Mouse (Mus musculus) liver, embryonic 14.5 days (tissue): Measurements from ENCODE around the gene Ifih1. TPM values are rescaled to one million over a fixed set of nuclear protein-coding genes. Genes with fewer than 3 reads are reported as not detected.
A peak's percentile ranks its signal among the peaks of the same experiment; 100 is the strongest.

ENCODE experiments used
- ATAC-seq: fragments of 200-750 bp; cut with Nextera tagmentation; 2 replicates; pipeline ENCODE4 v1.8.0; 2017; ENCODE audit warnings: moderate number of reproducible peaks, mild to moderate bottlenecking, moderate library complexity; ENCODE audit not compliant: insufficient read depth
- DNase-seq, 3 experiments: peaks; one replicate each; pipeline ENCODE4 v3.0.0-alpha.2; 2012 to 2013; ENCODE audit warnings: low read depth in 3 of 3, low spot score in 3 of 3
- H3K27ac ChIP-seq: fragments of 300-500 bp; sonication (generic); 2 replicates; pipeline ENCODE4 v1.5.1; 2014; ENCODE audit warnings: moderate library complexity, mild to moderate bottlenecking, control low read depth, inconsistent platforms
- H3K27me3 ChIP-seq: fragments of 300-500 bp; sonication (generic); 2 replicates; pipeline ENCODE4 v1.6.1; 2014; ENCODE audit warnings: mild to moderate bottlenecking, low read length, moderate library complexity; ENCODE audit not compliant: control insufficient read depth, insufficient read depth
- H3K36me3 ChIP-seq: fragments of 300-500 bp; sonication (generic); replicated peaks from 2 replicates; pipeline ENCODE4 v1.6.1; 2014; ENCODE audit warnings: low read depth; ENCODE audit not compliant: control insufficient read depth, insufficient read depth
- H3K4me1 ChIP-seq, 2 experiments: fragments of 200-500 bp in 1 of 2; fragments of 300-500 bp in 1 of 2; sonication (generic) in 1 of 2; replicated peaks; 2 replicates each; pipeline ENCODE4 v1.6.1; 2012 to 2014; ENCODE audit warnings: antibody characterized with exemption in 1 of 2, inconsistent platforms in 1 of 2, low read length in 1 of 2; ENCODE audit not compliant: control insufficient read depth in 2 of 2, insufficient read depth in 2 of 2
- H3K4me2 ChIP-seq: fragments of 300-500 bp; sonication (generic); 2 replicates; pipeline ENCODE4 v1.6.1; 2014; ENCODE audit warnings: low read depth, mild to moderate bottlenecking, control low read depth, moderate library complexity
- H3K4me3 ChIP-seq, 2 experiments: fragments of 200-500 bp in 1 of 2; fragments of 300-500 bp in 1 of 2; sonication (generic) in 1 of 2; 2 replicates each; pipeline ENCODE4 v1.5.1; 2012 to 2014; ENCODE audit warnings: low read depth in 2 of 2, low read length in 2 of 2, mild to moderate bottlenecking in 2 of 2, control low read depth in 1 of 2, inconsistent platforms in 1 of 2, moderate library complexity in 1 of 2; ENCODE audit not compliant: insufficient read depth in 1 of 2
- H3K9ac ChIP-seq: fragments of 300-500 bp; sonication (generic); replicated peaks from 2 replicates; pipeline ENCODE4 v1.6.1; 2014; ENCODE audit warnings: mild to moderate bottlenecking, control low read depth, moderate library complexity
- H3K9me3 ChIP-seq: fragments of 300-500 bp; sonication (generic); 2 replicates; pipeline ENCODE4 v1.6.1; 2016; ENCODE audit warnings: low read length, mixed read lengths; ENCODE audit not compliant: control insufficient read depth
- CTCF ChIP-seq: IDR thresholded peaks from 2 replicates; pipeline ENCODE4 v1.5.1; 2016; ENCODE audit warnings: antibody characterized with exemption, low read depth, control low read depth
- EP300 ChIP-seq: IDR thresholded peaks from 2 replicates; pipeline ENCODE4 v1.6.1; 2016; ENCODE audit warnings: antibody characterized with exemption, low read depth
- WGBS: fragments of 180-500 bp; shearing (Covaris S2); extraction: QIAGEN DNeasy Blood & Tissue Kit; methylation state at CpG from one replicate; pipeline ENCODE4 v1.1.7; 2014; ENCODE audit not compliant: insufficient replicate concordance; 5-methylcytosine and 5-hydroxymethylcytosine counted together
- polyA plus RNA-seq, 2 experiments: library from polyadenylated mRNA; depleted of rRNA in 1 of 2; stranded (reverse) in 1 of 2; unstranded in 1 of 2; fragments of >200 nt; fragmentation: Nextera tagmentation in 1 of 2; extraction: Ambion mirVana in 1 of 2; gene quantifications; 2 replicates each; pipeline versions ENCODE4 v1.2.1 to v1.2.3; 2012 to 2014

Ifih1 gene
- polyA plus RNA-seq (2012; rRNA removed) (0.83 and 1.5 TPM in 2 replicates), polyA plus RNA-seq (2014; fragmentation: Nextera tagmentation; extraction: Ambion mirVana) (2.9 and 4.0 TPM in 2 replicates)

- DNase-seq (peak; percentile 42 to 65 (median 44)), ATAC-seq (peak; percentile 86)
- peaks cover 7 to 9% of the 10 kb centered on the region in 2 experiments for H3K4me1 ChIP-seq
- H3K27me3 ChIP-seq = no peaks in the 10 kb centered on the region
- H3K4me3 ChIP-seq = peak within 1 kb of the TSS; percentile 64 to 70
- no peaks in the 10 kb centered on the region for H3K36me3 ChIP-seq
- H3K27ac ChIP-seq = peak within 1 kb of the TSS; percentile 65
- H3K9ac ChIP-seq = peak within 1 kb of the TSS; percentile 79
- peak within 1 kb of the TSS; percentile 87 for H3K4me2 ChIP-seq
- TF ChIP-seq EP300 (no peak), CTCF (peak; percentile 83)
- no peaks in the 10 kb centered on the region for H3K9me3 ChIP-seq
- WGBS = under 1% methylated on average over 30 of the region's 30 CpGs
Measured at GRCm38 (mm10) chr2:62646014-62646645, at the start of gene Ifih1. Gene Ifih1 (minus strand): TSS chr2:62646255.

GRCm38 (mm10) chr2:62685934-62686333 lies 39.9 kb upstream of the Ifih1 start:
- TF ChIP-seq EP300 = no peak
- no peak for TF ChIP-seq CTCF
- H3K27me3 ChIP-seq = no peaks in the 10 kb centered on the region
- ATAC-seq (no peak), DNase-seq (no peak)
- no peak overlapping the region for H3K4me2 ChIP-seq
- no peak overlapping the region for H3K4me3 ChIP-seq
- no peak overlapping the region for H3K9ac ChIP-seq
- H3K9me3 ChIP-seq = no peaks in the 10 kb centered on the region
- H3K4me1 ChIP-seq = 0 out of 4 replicates have a peak, but pooled peaks cover 0 to 2% of the 10 kb centered on the region in 2 experiments
- WGBS = 54% methylated on average over 6 of the region's 6 CpGs
- no peaks in the 10 kb centered on the region for H3K36me3 ChIP-seq
- no peak overlapping the region for H3K27ac ChIP-seq

DNA sequence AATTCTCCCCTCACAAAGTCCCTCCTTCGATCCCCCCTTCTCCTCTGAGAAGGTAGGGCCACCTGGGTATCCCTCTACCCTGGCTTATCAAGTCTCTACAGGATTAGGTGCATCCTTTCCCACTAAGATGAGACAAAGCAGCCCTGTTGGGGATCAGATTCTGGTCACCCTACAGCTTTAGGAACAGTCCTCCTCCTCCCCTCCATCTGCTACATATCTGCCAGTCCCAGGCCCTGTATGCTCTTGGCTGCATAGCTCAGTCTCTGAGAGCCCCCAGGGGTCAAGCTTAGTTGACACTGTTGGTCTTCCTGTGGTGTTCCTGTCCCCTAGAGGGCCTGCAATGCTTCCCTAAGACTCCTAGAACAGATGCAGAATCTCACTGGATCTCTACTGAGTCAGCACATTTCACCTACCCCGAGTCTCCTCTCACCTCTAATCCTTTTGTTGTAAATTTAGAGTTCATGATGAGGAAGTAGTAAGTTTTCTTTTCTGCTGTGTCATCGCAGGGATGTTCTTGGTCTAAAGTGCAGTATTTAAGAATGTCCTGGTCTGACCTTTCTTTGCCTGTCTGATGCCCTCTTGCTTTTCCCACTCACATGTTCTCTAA lies 39.0 kb upstream of the Ifih1 start:
- ATAC-seq (no peak), DNase-seq (no peak)
- Histone ChIP-seq H3K9ac (no peak overlapping the region), H3K27me3 (no peaks in the 10 kb centered on the region), H3K4me1 (0 out of 4 replicates have a peak, but pooled peaks cover 0 to 2% of the 10 kb centered on the region in 2 experiments), H3K9me3 (no peaks in the 10 kb centered on the region), H3K4me3 (no peak overlapping the region), H3K4me2 (no peak overlapping the region), H3K36me3 (no peaks in the 10 kb centered on the region), H3K27ac (no peak overlapping the region)
- no peak for TF ChIP-seq CTCF
- no peak for TF ChIP-seq EP300
- 31% methylated on average over 3 of the region's 3 CpGs for WGBS

DNA sequence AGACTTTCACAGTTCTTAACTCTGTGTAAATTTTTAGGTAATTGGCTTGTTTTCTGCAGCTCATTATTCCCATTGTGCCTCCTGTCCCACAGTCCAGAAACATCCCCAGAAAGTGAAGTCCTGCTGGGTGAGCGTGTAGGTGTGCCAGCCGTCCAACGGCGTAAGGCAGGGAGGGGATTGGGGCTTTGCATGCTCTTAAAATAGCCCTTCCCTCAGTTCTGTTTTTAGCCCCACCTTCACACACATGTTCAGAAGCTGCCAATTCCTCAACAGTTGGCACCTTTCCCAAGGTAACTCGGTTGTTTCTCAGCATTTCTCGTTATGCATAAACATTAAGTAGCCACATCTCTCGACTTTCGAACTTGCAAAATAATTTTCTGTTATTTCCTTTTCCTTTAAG lies 35.6 kb upstream of the Ifih1 start:
- 66% methylated on average over 8 of the region's 8 CpGs for WGBS
- 0 out of 4 replicates have a peak, but pooled peaks cover 0 to 2% of the 10 kb centered on the region in 2 experiments for H3K4me1 ChIP-seq
- no peak overlapping the region for H3K9ac ChIP-seq
- no peak for TF ChIP-seq EP300
- TF ChIP-seq CTCF = no peak
- no peaks in the 10 kb centered on the region for H3K27me3 ChIP-seq
- H3K4me2 ChIP-seq = no peak overlapping the region
- no peak overlapping the region for H3K27ac ChIP-seq
- H3K9me3 ChIP-seq = no peaks in the 10 kb centered on the region
- no peaks in the 10 kb centered on the region for H3K36me3 ChIP-seq
- H3K4me3 ChIP-seq = no peak overlapping the region
- DNase-seq (no peak), ATAC-seq (no peak)

- H3K4me1 ChIP-seq = no peaks in the 10 kb centered on the region
- H3K36me3 ChIP-seq = no peaks in the 10 kb centered on the region
- 64% methylated on average over 5 of the region's 5 CpGs for WGBS
- no peak for ATAC-seq
- TF ChIP-seq EP300 (no peak), CTCF (no peak)
- no peak overlapping the region for H3K9ac ChIP-seq
- no peaks in the 10 kb centered on the region for H3K9me3 ChIP-seq
- no peaks in the 10 kb centered on the region for H3K27me3 ChIP-seq
- no peak overlapping the region for H3K4me3 ChIP-seq
- no peak overlapping the region for H3K4me2 ChIP-seq
- no peak for DNase-seq
- no peak overlapping the region for H3K27ac ChIP-seq
Measured at GRCm38 (mm10) chr2:62672788-62673187, 26.7 kb upstream of the Ifih1 start.
